Mouse (Mus musculus) cortical plate, adult 2 months (tissue): ENCODE results near the gene Nmnat1.

Experiments
- CTCF ChIP-seq: fragments of 200-500 bp; IDR thresholded peaks from 2 replicates; pipeline ENCODE4 v1.5.1; 2011; ENCODE audit warnings: mild to moderate bottlenecking, control low read depth, low read length; ENCODE audit not compliant: insufficient read depth; ENCODE audit errors: extremely low read depth
- POLR2A ChIP-seq: fragments of 200-500 bp; IDR thresholded peaks from 2 replicates; pipeline ENCODE4 v1.6.1; 2011; ENCODE audit warnings: mild to moderate bottlenecking, low read length, control low read depth; ENCODE audit not compliant: insufficient read depth; ENCODE audit errors: extremely low read depth

- TF ChIP-seq CTCF (no peak), POLR2A (no peak)
Measured at GRCm38 (mm10) chr4:149469557-149469956, 15.4 kb downstream of the Nmnat1 start.
